7 mouse cellular contexts compared by ENCODE assay signal in genomic region chr2:102052951-102053660, GRCm38 (mm10).
DNase-seq lines count a peak whose midpoint lies in the region; ATAC-seq and TF ChIP-seq lines count a peak whose summit lies in the region.

No protein-coding gene starts in this region.

- ATAC-seq in megakaryocyte, adult 5-6 weeks (ENCODE audit: poor library complexity, severe bottlenecking), result no peak
- peak; percentile 36 for ATAC-seq in granulocyte monocyte progenitor cell, adult 5-6 weeks (replicated peaks; ENCODE audit: poor library complexity, severe bottlenecking)

- peaks cover 47% of the 10 kb centered on the region for H3K4me1 ChIP-seq in megakaryocyte, embryonic 14.5 days

- intact Hi-C loops in left cerebral cortex, postnatal 10 days (cut with DNase I), result no loop called here

- no peaks in the 10 kb centered on the region for H3K9me3 ChIP-seq in megakaryocyte, embryonic 14.5 days

- H3K36me3 ChIP-seq in megakaryocyte, embryonic 14.5 days (replicated peaks; ENCODE audit: low read length), result no peaks in the 10 kb centered on the region

- peak overlapping the region; percentile 70 for H3K4me3 ChIP-seq in megakaryocyte, embryonic 14.5 days (replicated peaks)

- no peak for TF ChIP-seq CTCF in brain, embryonic 14.5 days (IDR thresholded peaks at IDR 0.05; ENCODE audit: borderline replicate concordance, extremely low read depth, insufficient read depth, insufficient read length)

- DNase-seq in brain, embryonic 14.5 days (ENCODE audit: low read depth), result peak; percentile 90
- peak; percentile 59 to 65 for DNase-seq in left cerebral cortex, postnatal 10 days (ENCODE audit: extremely low spot score in 1 of 2, low spot score in 2 of 2)
- peak; percentile 71 to 82 for DNase-seq in right cerebral cortex, postnatal 36 days (ENCODE audit: low spot score in 2 of 2)
- no peak for DNase-seq in urinary bladder, adult 18-20 months (ENCODE audit: low spot score in 2 of 2)

- no peak for TF ChIP-seq POLR2A in brain, embryonic 14.5 days (IDR thresholded peaks at IDR 0.05; ENCODE audit: borderline replicate concordance, extremely low read depth, insufficient read depth, insufficient read length, poor library complexity, severe bottlenecking)

- H3K27me3 ChIP-seq in megakaryocyte, embryonic 14.5 days (replicated peaks), result peaks cover 17% of the 10 kb centered on the region

Comparison
In these comparisons a context has a peak if more than half of its experiments do, and no peak if none do; other contexts are left out.
1. DNase-seq: peak in brain, embryonic 14.5 days (single experiment), left cerebral cortex, postnatal 10 days (2 of 2) and right cerebral cortex, postnatal 36 days (2 of 2); none in urinary bladder, adult 18-20 months (0 of 2).